Mouse (Mus musculus): ENCODE data around the gene Gm42372.

GRCm38 (mm10) chr7:17025505-17025894, 42.6 kb downstream of the Gm42372 start:
- TF ChIP-seq CTCF (IDR thresholded peaks at IDR 0.05; ENCODE audit: low read depth, low read length) (no peak), POLR2A (IDR thresholded peaks at IDR 0.05; ENCODE audit: borderline replicate concordance, low read depth, low read length) (no peak)
